Mouse (Mus musculus): ENCODE measurements around the gene Rab25.
A peak's percentile ranks its signal among the peaks of the same experiment; 100 is the strongest.

DNA sequence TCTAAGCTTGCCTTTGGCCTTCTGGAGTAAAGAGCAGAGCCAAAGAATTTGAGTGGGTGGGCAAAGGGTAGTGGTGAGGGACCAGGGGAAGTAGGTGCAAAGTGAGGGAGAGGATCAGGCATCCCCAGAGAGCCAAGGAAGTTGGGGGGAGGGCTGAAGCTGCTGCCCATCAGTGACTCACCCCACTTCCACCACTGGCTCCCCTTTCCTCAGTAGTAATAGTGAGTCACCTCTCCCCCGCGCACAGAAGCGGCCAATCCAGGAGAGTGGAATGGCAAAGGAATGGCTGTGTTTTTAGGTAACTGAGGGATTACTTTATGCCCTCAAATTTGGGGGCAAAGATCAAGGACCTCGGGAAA, 44.6 kb downstream of the Rab25 start:
- TF ChIP-seq CTCF (IDR thresholded peaks at IDR 0.05 in 2 of 3, conservative IDR thresholded peaks at IDR 0.05 in 1 of 3; ENCODE audit: control insufficient read depth in 1 of 3, insufficient read depth in 1 of 3, low read depth in 2 of 3, low read length in 3 of 3, poor library complexity in 1 of 3, severe bottlenecking in 1 of 3) (no peak), POLR2A (IDR thresholded peaks at IDR 0.05; ENCODE audit: control insufficient read depth in 1 of 2, insufficient read depth in 1 of 2, low read depth in 1 of 2, low read length in 2 of 2, poor library complexity in 1 of 2) (no peak), JUND (IDR thresholded peaks at IDR 0.05; ENCODE audit: low read depth, low read length) (peak; percentile 67; the same call in 1 of the 2 replicates), NELFE (IDR thresholded peaks at IDR 0.05; ENCODE audit: low read depth, low read length) (no peak)
